Mouse (Mus musculus) liver, postnatal 0 days (tissue): ENCODE results near the gene Pias4.

Experiments
- CTCF ChIP-seq: sonication (generic); IDR thresholded peaks from 2 replicates; pipeline ENCODE4 v1.5.1; 2016; ENCODE audit warnings: antibody characterized with exemption, low read depth
- EP300 ChIP-seq: IDR thresholded peaks from 2 replicates; pipeline ENCODE4 v1.6.1; 2016; ENCODE audit warnings: antibody characterized with exemption, low read depth, mild to moderate bottlenecking

GRCm38 (mm10) chr10:81162318-81162652 lies 5.4 kb downstream of the Pias4 start:
- no peak for TF ChIP-seq EP300
- TF ChIP-seq CTCF = no peak
